Mouse (Mus musculus) kidney, adult 2 months (tissue): ENCODE data around the gene Zfp282.

ENCODE experiments used
- CTCF ChIP-seq: fragments of 200-500 bp; conservative IDR thresholded peaks from 2 replicates; pipeline ENCODE4 v1.5.1; 2011; ENCODE audit warnings: low read depth, mild to moderate bottlenecking, control low read depth, low read length, moderate library complexity, mixed read lengths; ENCODE audit not compliant: insufficient read depth, insufficient read length
- POLR2A ChIP-seq: fragments of 200-500 bp; IDR thresholded peaks from one replicate; pipeline ENCODE4 v1.6.1; 2011; ENCODE audit warnings: low read depth, low read length, control low read depth

GRCm38 (mm10) chr6:47899416-47899815 lies 22.4 kb downstream of the Zfp282 start:
- TF ChIP-seq CTCF = no peak
- no peak for TF ChIP-seq POLR2A
